Mouse (Mus musculus): Measurements from ENCODE around the gene Kcnf1. TPM values are rescaled to one million over a fixed set of nuclear protein-coding genes. Genes with fewer than 3 reads are reported as not detected.
A peak's percentile ranks its signal among the peaks of the same experiment; 100 is the strongest.

Gene Kcnf1
- polyA plus RNA-seq (2012; rRNA removed), result 0.86 and 1.0 TPM in 2 replicates

GRCm38 (mm10) chr12:17176757-17177092, at the start of gene Kcnf1:
Gene Kcnf1, minus strand, starts transcription at chr12:17176888.
- no peaks in the 10 kb centered on the region for H3K27me3 ChIP-seq (replicated peaks; ENCODE audit: control insufficient read depth, insufficient read depth, low read length)
- 34% methylated on average over 4 of the region's 4 CpGs for WGBS
- H3K36me3 ChIP-seq (ENCODE audit: control insufficient read depth, insufficient read depth, low read length), result no peaks in the 10 kb centered on the region
- H3K4me1 ChIP-seq (ENCODE audit: control insufficient read depth, insufficient read depth, low read length), result no peaks in the 10 kb centered on the region
- DNase-seq, result no peak
- TF ChIP-seq POLR2A (IDR thresholded peaks at IDR 0.05; ENCODE audit: low read depth, low read length) (no peak), CTCF (conservative IDR thresholded peaks at IDR 0.05; ENCODE audit: insufficient read depth, insufficient read length, low read depth, low read length) (no peak)
- H3K4me3 ChIP-seq (ENCODE audit: insufficient read depth, low read depth, low read length), result peak within 1 kb of the TSS; percentile 19; the same call in 1 of the 2 replicates
- no peak within 1 kb of the TSS for H3K27ac ChIP-seq (ENCODE audit: insufficient read depth, low read depth, low read length)

- 82% methylated on average over 5 of the region's 5 CpGs for WGBS
These were observed 48.3 kb upstream of the Kcnf1 start for GRCm38 (mm10) chr12:17225012-17225411.

GRCm38 (mm10) chr12:17223050-17223449, 46.4 kb upstream of the Kcnf1 start:
- H3K4me3 ChIP-seq (ENCODE audit: insufficient read depth, low read depth, low read length), result no peak overlapping the region
- no peak for DNase-seq
- no peak overlapping the region for H3K27ac ChIP-seq (ENCODE audit: insufficient read depth, low read depth, low read length)
- no peaks in the 10 kb centered on the region for H3K36me3 ChIP-seq (ENCODE audit: control insufficient read depth, insufficient read depth, low read length)
- H3K27me3 ChIP-seq (replicated peaks; ENCODE audit: control insufficient read depth, insufficient read depth, low read length), result no peaks in the 10 kb centered on the region
- TF ChIP-seq POLR2A (IDR thresholded peaks at IDR 0.05; ENCODE audit: low read depth, low read length), result no peak
- no peak for TF ChIP-seq CTCF (conservative IDR thresholded peaks at IDR 0.05; ENCODE audit: insufficient read depth, insufficient read length, low read depth, low read length)
- no peaks in the 10 kb centered on the region for H3K4me1 ChIP-seq (ENCODE audit: control insufficient read depth, insufficient read depth, low read length)
- WGBS, result 33% methylated on average over 3 of the region's 3 CpGs

More at GRCm38 (mm10) chr12:17225012-17225411, 48.3 kb upstream of the Kcnf1 start:
- TF ChIP-seq POLR2A (IDR thresholded peaks at IDR 0.05; ENCODE audit: low read depth, low read length) (no peak), CTCF (conservative IDR thresholded peaks at IDR 0.05; ENCODE audit: insufficient read depth, insufficient read length, low read depth, low read length) (no peak)
- H3K4me3 ChIP-seq (ENCODE audit: insufficient read depth, low read depth, low read length), result no peak overlapping the region
- H3K4me1 ChIP-seq (ENCODE audit: control insufficient read depth, insufficient read depth, low read length), result no peaks in the 10 kb centered on the region
- no peaks in the 10 kb centered on the region for H3K36me3 ChIP-seq (ENCODE audit: control insufficient read depth, insufficient read depth, low read length)
- H3K27ac ChIP-seq (ENCODE audit: insufficient read depth, low read depth, low read length), result no peak overlapping the region
- H3K27me3 ChIP-seq (replicated peaks; ENCODE audit: control insufficient read depth, insufficient read depth, low read length), result no peaks in the 10 kb centered on the region
- no peak for DNase-seq

GRCm38 (mm10) chr12:17221891-17222428, 45.3 kb upstream of the Kcnf1 start:
- no peak for DNase-seq
- WGBS, result 50% methylated on average over 5 of the region's 5 CpGs
- TF ChIP-seq POLR2A (IDR thresholded peaks at IDR 0.05; ENCODE audit: low read depth, low read length) (no peak), CTCF (conservative IDR thresholded peaks at IDR 0.05; ENCODE audit: insufficient read depth, insufficient read length, low read depth, low read length) (peak; percentile 40)

GRCm38 (mm10) chr12:17220631-17221030, 43.9 kb upstream of the Kcnf1 start:
- H3K27me3 ChIP-seq (replicated peaks; ENCODE audit: control insufficient read depth, insufficient read depth, low read length), result no peaks in the 10 kb centered on the region
- DNase-seq, result no peak
- H3K4me1 ChIP-seq (ENCODE audit: control insufficient read depth, insufficient read depth, low read length), result no peaks in the 10 kb centered on the region
- 75% methylated on average over 5 of the region's 5 CpGs for WGBS
- H3K27ac ChIP-seq (ENCODE audit: insufficient read depth, low read depth, low read length), result no peak overlapping the region
- no peak for TF ChIP-seq CTCF (conservative IDR thresholded peaks at IDR 0.05; ENCODE audit: insufficient read depth, insufficient read length, low read depth, low read length)
- TF ChIP-seq POLR2A (IDR thresholded peaks at IDR 0.05; ENCODE audit: low read depth, low read length), result no peak
- no peak overlapping the region for H3K4me3 ChIP-seq (ENCODE audit: insufficient read depth, low read depth, low read length)
- no peaks in the 10 kb centered on the region for H3K36me3 ChIP-seq (ENCODE audit: control insufficient read depth, insufficient read depth, low read length)

More at GRCm38 (mm10) chr12:17221891-17222428, 45.3 kb upstream of the Kcnf1 start:
- no peaks in the 10 kb centered on the region for H3K27me3 ChIP-seq (replicated peaks; ENCODE audit: control insufficient read depth, insufficient read depth, low read length)
- no peak overlapping the region for H3K4me3 ChIP-seq (ENCODE audit: insufficient read depth, low read depth, low read length)
- no peak overlapping the region for H3K27ac ChIP-seq (ENCODE audit: insufficient read depth, low read depth, low read length)
- H3K4me1 ChIP-seq (ENCODE audit: control insufficient read depth, insufficient read depth, low read length), result no peaks in the 10 kb centered on the region
- no peaks in the 10 kb centered on the region for H3K36me3 ChIP-seq (ENCODE audit: control insufficient read depth, insufficient read depth, low read length)

- H3K27ac ChIP-seq (ENCODE audit: insufficient read depth, low read depth, low read length), result no peak overlapping the region
- WGBS, result 33% methylated on average over 4 of the region's 4 CpGs
- no peak for DNase-seq
- no peak overlapping the region for H3K4me3 ChIP-seq (ENCODE audit: insufficient read depth, low read depth, low read length)
- TF ChIP-seq POLR2A (IDR thresholded peaks at IDR 0.05; ENCODE audit: low read depth, low read length) (no peak), CTCF (conservative IDR thresholded peaks at IDR 0.05; ENCODE audit: insufficient read depth, insufficient read length, low read depth, low read length) (no peak)
- H3K4me1 ChIP-seq (ENCODE audit: control insufficient read depth, insufficient read depth, low read length), result no peaks in the 10 kb centered on the region
- no peaks in the 10 kb centered on the region for H3K27me3 ChIP-seq (replicated peaks; ENCODE audit: control insufficient read depth, insufficient read depth, low read length)
- H3K36me3 ChIP-seq (ENCODE audit: control insufficient read depth, insufficient read depth, low read length), result no peaks in the 10 kb centered on the region
These were observed 42.4 kb upstream of the Kcnf1 start for GRCm38 (mm10) chr12:17219107-17219506.

- no peaks in the 10 kb centered on the region for H3K36me3 ChIP-seq (ENCODE audit: control insufficient read depth, insufficient read depth, low read length)
- H3K4me3 ChIP-seq (ENCODE audit: insufficient read depth, low read depth, low read length), result no peak overlapping the region
- no peaks in the 10 kb centered on the region for H3K27me3 ChIP-seq (replicated peaks; ENCODE audit: control insufficient read depth, insufficient read depth, low read length)
- TF ChIP-seq CTCF (conservative IDR thresholded peaks at IDR 0.05; ENCODE audit: insufficient read depth, insufficient read length, low read depth, low read length), result no peak
- TF ChIP-seq POLR2A (IDR thresholded peaks at IDR 0.05; ENCODE audit: low read depth, low read length), result no peak
- H3K4me1 ChIP-seq (ENCODE audit: control insufficient read depth, insufficient read depth, low read length), result no peaks in the 10 kb centered on the region
- H3K27ac ChIP-seq (ENCODE audit: insufficient read depth, low read depth, low read length), result no peak overlapping the region
- no peak for DNase-seq
- 52% methylated on average over 8 of the region's 8 CpGs for WGBS
These were observed 41.7 kb upstream of the Kcnf1 start for GRCm38 (mm10) chr12:17218390-17218789.
